ENCODE assay signal across 11 mouse cellular contexts in genomic region chr14:120289528-120289927, GRCm38 (mm10). TPM values are rescaled to one million over a fixed set of nuclear protein-coding genes. Genes with fewer than 3 reads are reported as not detected.
DNase-seq lines count a peak whose midpoint lies in the region; ATAC-seq and TF ChIP-seq lines count a peak whose summit lies in the region.
"Had no signal": no experiment of that assay in that cellular context is flagged by ENCODE, and none has a peak within 500 bp of the region (broad histone marks: within the 10 kb centered on the region; RNA-seq: fewer than 3 reads in every experiment).

No protein-coding gene starts in this region.

- peak overlapping the region; percentile 45; the same call in 1 of the 2 replicates for H3K4me3 ChIP-seq in gastrocnemius, adult 2 months
- H3K4me3 ChIP-seq in kidney, postnatal 0 days (replicated peaks; ENCODE audit: low read depth, low read length): no peak overlapping the region
- H3K4me3 ChIP-seq in limb, embryonic 12.5 days (replicated peaks): no peak overlapping the region

- peaks cover 41% of the 10 kb centered on the region for H3K4me1 ChIP-seq in kidney, postnatal 0 days (replicated peaks; ENCODE audit: insufficient read depth, low read length)
- H3K4me1 ChIP-seq in limb, embryonic 12.5 days (replicated peaks): peaks cover 76% of the 10 kb centered on the region

- DNase-seq in gastrocnemius, adult 2 months: no peak
- DNase-seq in gastrocnemius, postnatal 25 days: no peak
- DNase-seq in kidney, postnatal 0 days (ENCODE audit: low spot score): no peak
- DNase-seq in kidney, adult 18-20 months: no peak
- no peak for DNase-seq in thymus, postnatal 36 days
- DNase-seq in left cerebral cortex, postnatal 4 days: no peak
- DNase-seq: kidney, postnatal 14 days; thymus, adult 18-20 months had no signal

- intact Hi-C loops in gastrocnemius, adult 2 months (cut with DNase I): no loop called here
- intact Hi-C loops in left cerebral cortex, postnatal 4 days (cut with DNase I): no loop called here

- no peaks in the 10 kb centered on the region for H3K9me3 ChIP-seq in kidney, postnatal 0 days (replicated peaks; ENCODE audit: low read length)
- no peaks in the 10 kb centered on the region for H3K9me3 ChIP-seq in limb, embryonic 12.5 days

- H3K4me2 ChIP-seq in kidney, postnatal 0 days (ENCODE audit: low read length): no peak overlapping the region
- H3K4me2 ChIP-seq in limb, embryonic 12.5 days: no peak overlapping the region

- peak overlapping the region; percentile 85 for H3K27ac ChIP-seq in gastrocnemius, adult 2 months
- peak overlapping the region; percentile 50; the same call in 1 of the 2 replicates for H3K27ac ChIP-seq in kidney, postnatal 0 days
- peak overlapping the region; percentile 89 for H3K27ac ChIP-seq in limb, embryonic 12.5 days
- H3K27ac ChIP-seq: macrophage had no signal

- no peaks in the 10 kb centered on the region for H3K27me3 ChIP-seq in kidney, postnatal 0 days (ENCODE audit: insufficient read depth, low read length)
- no peaks in the 10 kb centered on the region for H3K27me3 ChIP-seq in limb, embryonic 12.5 days

- H3K36me3 ChIP-seq in kidney, postnatal 0 days (ENCODE audit: insufficient read depth, low read length): peaks cover 6% of the 10 kb centered on the region; the same call in 1 of the 2 replicates
- peaks cover 21% of the 10 kb centered on the region; the same call in 1 of the 2 replicates for H3K36me3 ChIP-seq in limb, embryonic 12.5 days

- 60% methylated on average over 7 of the region's 7 CpGs for WGBS in kidney, postnatal 0 days
- 74% methylated on average over 7 of the region's 7 CpGs for WGBS in limb, embryonic 12.5 days

- no peak for TF ChIP-seq CTCF in gastrocnemius, adult 2 months (IDR thresholded peaks at IDR 0.05)
- TF ChIP-seq CTCF in kidney, postnatal 0 days (IDR thresholded peaks at IDR 0.05; ENCODE audit: low read depth): no peak

- no peak for ATAC-seq in kidney, postnatal 0 days (replicated peaks; ENCODE audit: low FRiP score, low read depth)
- 0 out of 2 replicates have a peak, but pooled peaks have one; percentile 3 for ATAC-seq in common myeloid progenitor, adult 5-6 weeks (replicated peaks; ENCODE audit: low read depth, poor library complexity, severe bottlenecking)
- no peak for ATAC-seq in limb, embryonic 12.5 days (ENCODE audit: insufficient number of reproducible peaks, insufficient read depth, low FRiP score, low TSS enrichment, low read depth)

- no peak overlapping the region for H3K9ac ChIP-seq in kidney, postnatal 0 days (ENCODE audit: low read depth, low read length)
- H3K9ac ChIP-seq in limb, embryonic 12.5 days (replicated peaks): no peak overlapping the region

RNA-seq across cellular contexts. Expression of gene Mbnl2, which starts 14.1 kb away (rescaled TPM):
- total RNA-seq in gastrocnemius, adult 2 months (2021): 100 to 1,000 TPM; 282 to 352 TPM
- 100 to 1,000 TPM; 269 to 316 TPM for total RNA-seq in gastrocnemius, postnatal 25 days (2021)
- 119 and 122 TPM in 2 replicates for polyA plus RNA-seq in kidney, postnatal 0 days (2015; fragmentation: Nextera tagmentation; extraction: Ambion mirVana)
- total RNA-seq in common myeloid progenitor, adult 5-6 weeks (2017): 62.3 and 68.1 TPM in 2 replicates
- 79.0 and 80.8 TPM in 2 replicates for polyA plus RNA-seq in limb, embryonic 12.5 days (2016; fragmentation: Nextera tagmentation; extraction: Ambion mirVana)
- total RNA-seq in left cerebral cortex, postnatal 4 days (2021): 10 to 100 TPM; 39.9 to 41.2 TPM
